Mouse (Mus musculus) ES-E14 (cell line): ENCODE data around the gene A330070K13Rik. TPM values are rescaled to one million over a fixed set of nuclear protein-coding genes. Genes with fewer than 3 reads are reported as not detected.
A peak's percentile ranks its signal among the peaks of the same experiment; 100 is the strongest.

Source experiments
- DNase-seq: peaks from one replicate; pipeline ENCODE4 v3.0.0-alpha.2; 2013; ENCODE audit warnings: low read depth, low spot score
- H3K27ac ChIP-seq: 2 replicates; pipeline ENCODE4 v1.5.1; 2012; ENCODE audit warnings: low read depth, mild to moderate bottlenecking, low read length, moderate library complexity, mixed read lengths; ENCODE audit not compliant: poor library complexity, insufficient read depth, severe bottlenecking
- H3K36me3 ChIP-seq: 2 replicates; pipeline ENCODE4 v1.6.1; 2012; ENCODE audit warnings: mild to moderate bottlenecking, low read length, moderate library complexity, mixed read lengths; ENCODE audit not compliant: control insufficient read depth, poor library complexity, insufficient read depth, severe bottlenecking
- H3K4me1 ChIP-seq, 2 experiments: fragments of 150-350 bp in 1 of 2; sonication (generic) in 1 of 2; 2 replicates each; pipeline ENCODE4 v1.6.1; 2012; ENCODE audit warnings: low read length in 2 of 2, mild to moderate bottlenecking in 1 of 2, mixed read lengths in 1 of 2; ENCODE audit not compliant: control insufficient read depth in 2 of 2, insufficient read depth in 2 of 2, poor library complexity in 1 of 2
- H3K4me3 ChIP-seq, 2 experiments: fragments of 150-350 bp in 1 of 2; sonication (generic) in 1 of 2; 2 replicates each; pipeline ENCODE4 v1.5.1; 2012; ENCODE audit warnings: low read length in 2 of 2, low read depth in 1 of 2, mild to moderate bottlenecking in 1 of 2, mixed read lengths in 1 of 2; ENCODE audit not compliant: insufficient read depth in 1 of 2, poor library complexity in 1 of 2, severe bottlenecking in 1 of 2
- H3K9ac ChIP-seq: 2 replicates; pipeline ENCODE4 v1.6.1; 2012; ENCODE audit warnings: low read depth, mild to moderate bottlenecking, low read length, mixed read lengths; ENCODE audit not compliant: poor library complexity, insufficient read depth, severe bottlenecking
- H3K9me3 ChIP-seq: fragments of 150-350 bp; sonication (generic); 2 replicates; pipeline ENCODE4 v1.6.1; 2012; ENCODE audit warnings: low read depth, mild to moderate bottlenecking, low read length; ENCODE audit not compliant: control insufficient read depth, insufficient read depth
- CHD2 ChIP-seq: IDR thresholded peaks from 2 replicates; pipeline ENCODE4 v1.6.1; 2014; ENCODE audit warnings: mild to moderate bottlenecking, low read depth, low read length, inconsistent platforms
- HCFC1 ChIP-seq: IDR thresholded peaks from 2 replicates; pipeline ENCODE4 v1.6.1; 2012; ENCODE audit warnings: low read length, inconsistent platforms, borderline replicate concordance; ENCODE audit not compliant: insufficient read depth
- MAFK ChIP-seq: IDR thresholded peaks from 2 replicates; pipeline ENCODE4 v1.6.1; 2014; ENCODE audit warnings: mild to moderate bottlenecking, low read depth, low read length, inconsistent platforms; ENCODE audit not compliant: insufficient read depth
- ZC3H11A ChIP-seq: IDR thresholded peaks from 2 replicates; pipeline ENCODE4 v1.6.1; 2012; ENCODE audit warnings: low read depth, mild to moderate bottlenecking, inconsistent platforms, low read length, borderline replicate concordance
- ZNF384 ChIP-seq: IDR thresholded peaks from 2 replicates; pipeline ENCODE4 v1.6.1; 2012; ENCODE audit warnings: low read depth, low read length, inconsistent platforms
- in situ Hi-C, 2 experiments: fragments of 600-800 bp; cut with MboI; formaldehyde crosslinking; loops; one replicate each; pipeline ENCODE4 v1.15.1; 2025; ENCODE audit warnings: low sequenced_read_pairs in 2 of 2, inconsistent platforms in 1 of 2; ENCODE audit not compliant: unreplicated experiment in 2 of 2
- total RNA-seq: library from RNA; depleted of rRNA; stranded (reverse); fragments of 300-350 nt; gene quantifications from 2 replicates; pipeline ENCODE4 v1.2.3, GENCODE M21; 2012; rRNA removed

A330070K13Rik gene
- total RNA-seq = not detected in 2 replicates

DNA sequence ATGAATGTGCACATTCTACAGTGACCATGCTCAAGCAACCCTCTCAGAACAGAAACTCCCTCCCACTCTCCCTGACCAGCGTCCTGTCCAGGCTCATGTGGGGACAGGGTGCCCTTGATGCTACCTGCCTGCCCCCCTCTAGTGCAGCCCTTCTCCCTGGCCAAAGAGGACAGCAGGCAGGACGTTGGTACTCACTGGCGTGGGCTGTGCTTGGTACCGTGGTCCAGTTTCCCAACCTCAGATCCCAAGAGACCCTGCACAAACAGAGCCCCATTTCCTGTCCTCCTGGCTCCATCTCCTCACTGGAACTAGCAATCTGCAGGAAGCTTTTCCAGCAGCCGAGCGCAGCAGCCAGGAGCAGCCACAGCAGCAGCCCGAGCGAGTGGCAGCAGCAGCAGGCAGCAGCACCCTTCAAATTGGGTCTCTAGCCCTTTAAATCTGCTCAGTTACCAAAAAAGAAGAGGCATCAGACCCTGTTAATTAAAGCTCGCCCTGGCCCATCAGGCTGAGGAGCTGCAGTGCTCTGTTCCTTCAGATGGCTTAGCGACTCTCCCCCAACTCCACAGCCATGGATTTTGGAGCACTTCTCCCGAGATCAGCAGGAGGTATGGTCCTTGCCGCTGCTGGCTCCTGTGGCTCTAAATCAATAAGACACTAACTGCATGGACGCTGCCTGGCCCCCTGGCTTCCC is at the start of gene A330070K13Rik:
Gene A330070K13Rik (minus strand): TSS at position 410 of the 691 bp plus-strand sequence.
- Histone ChIP-seq H3K4me3 (no peak within 1 kb of the TSS), H3K36me3 (no peaks in the 10 kb centered on the region), H3K4me1 (no peaks in the 10 kb centered on the region), H3K9ac (no peak within 1 kb of the TSS), H3K9me3 (no peaks in the 10 kb centered on the region), H3K27ac (no peak within 1 kb of the TSS)
- no peak for TF ChIP-seq ZNF384
- no peak for TF ChIP-seq HCFC1
- TF ChIP-seq MAFK = no peak
- TF ChIP-seq ZC3H11A = no peak
- TF ChIP-seq CHD2 = no peak
- in situ Hi-C loops = no loop called here
- no peak for DNase-seq

- Histone ChIP-seq H3K9ac (no peak overlapping the region), H3K9me3 (no peaks in the 10 kb centered on the region), H3K4me3 (no peak overlapping the region), H3K36me3 (no peaks in the 10 kb centered on the region), H3K4me1 (no peaks in the 10 kb centered on the region), H3K27ac (no peak overlapping the region)
- no peak for DNase-seq
- TF ChIP-seq ZNF384 (no peak), ZC3H11A (no peak), CHD2 (no peak), MAFK (no peak), HCFC1 (no peak)
- in situ Hi-C loops = no loop called here
These were observed 27.1 kb upstream of the A330070K13Rik start for GRCm38 (mm10) chr5:130411516-130411915.

GRCm38 (mm10) chr5:130409706-130410105 is 25.3 kb upstream of the A330070K13Rik start:
- no peaks in the 10 kb centered on the region for H3K36me3 ChIP-seq
- no peaks in the 10 kb centered on the region for H3K9me3 ChIP-seq
- no peak overlapping the region for H3K9ac ChIP-seq
- no peak for DNase-seq
- H3K4me3 ChIP-seq = no peak overlapping the region
- in situ Hi-C loops = no loop called here
- no peaks in the 10 kb centered on the region for H3K4me1 ChIP-seq
- no peak overlapping the region for H3K27ac ChIP-seq
- no peak for TF ChIP-seq HCFC1
- no peak for TF ChIP-seq CHD2
- no peak for TF ChIP-seq MAFK
- no peak for TF ChIP-seq ZNF384
- no peak for TF ChIP-seq ZC3H11A

- no peaks in the 10 kb centered on the region for H3K36me3 ChIP-seq
- no peaks in the 10 kb centered on the region for H3K9me3 ChIP-seq
- no peak for TF ChIP-seq ZNF384
- TF ChIP-seq CHD2 = no peak
- no peak for TF ChIP-seq MAFK
- TF ChIP-seq HCFC1 = no peak
- TF ChIP-seq ZC3H11A = peak; percentile 37; the same call in 1 of the 2 replicates
- no peaks in the 10 kb centered on the region for H3K4me1 ChIP-seq
- DNase-seq = peak; percentile 26
- no peak overlapping the region for H3K27ac ChIP-seq
- H3K9ac ChIP-seq = no peak overlapping the region
- in situ Hi-C loops = no loop called here
- H3K4me3 ChIP-seq = no peak overlapping the region
These were observed 20.8 kb upstream of the A330070K13Rik start for GRCm38 (mm10) chr5:130405201-130405600.
